Mouse (Mus musculus) mature B cell (primary cell): ENCODE data around the gene Ghsr.

ENCODE experiments used
- in situ Hi-C: fragments of 300-500 bp; cut with MboI; formaldehyde crosslinking; loops from 2 replicates; pipeline ENCODE4 v1.14.3; 2019

The Ghsr gene

DNA sequence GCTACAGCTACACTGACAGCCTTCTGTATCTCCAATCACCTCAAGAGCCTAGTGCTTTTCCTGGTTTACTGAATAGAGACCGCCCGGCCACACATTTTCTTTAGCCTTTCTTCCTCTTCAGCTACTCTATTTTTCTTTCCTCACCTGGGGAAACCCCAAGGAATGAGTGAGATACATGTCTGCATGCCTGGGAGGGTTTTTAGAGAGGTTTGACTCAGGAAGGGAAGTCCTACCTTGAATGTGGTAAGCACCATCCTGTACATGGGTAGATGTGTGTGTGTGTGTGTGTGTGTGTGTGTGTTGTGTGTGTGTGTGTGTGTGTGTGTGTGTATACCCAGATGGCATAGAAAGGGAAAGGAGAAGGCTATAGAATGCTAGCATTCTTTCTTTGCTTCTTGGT, 40.1 kb downstream of the Ghsr start:
- in situ Hi-C loops: no loop called here

DNA sequence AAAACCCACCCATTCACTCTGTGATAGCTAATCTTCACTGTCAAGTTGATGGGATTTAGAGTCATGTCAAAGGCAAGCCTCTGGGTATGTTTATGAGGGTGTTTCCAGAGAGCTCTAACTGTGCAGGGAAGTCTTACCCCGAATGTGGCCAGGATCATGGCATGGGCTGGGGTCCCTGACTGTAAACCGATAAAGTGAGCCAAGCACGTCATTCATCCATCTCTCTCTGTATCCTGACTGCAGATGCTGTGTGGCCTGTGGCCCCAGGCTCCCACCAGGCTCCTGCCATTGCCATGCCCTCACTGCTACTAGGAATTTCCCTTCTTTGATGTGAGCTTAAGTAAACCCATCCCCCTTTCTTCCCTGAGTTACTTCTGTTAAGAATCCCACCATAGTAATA, 42.4 kb downstream of the Ghsr start:
- in situ Hi-C loops: no loop called here

DNA sequence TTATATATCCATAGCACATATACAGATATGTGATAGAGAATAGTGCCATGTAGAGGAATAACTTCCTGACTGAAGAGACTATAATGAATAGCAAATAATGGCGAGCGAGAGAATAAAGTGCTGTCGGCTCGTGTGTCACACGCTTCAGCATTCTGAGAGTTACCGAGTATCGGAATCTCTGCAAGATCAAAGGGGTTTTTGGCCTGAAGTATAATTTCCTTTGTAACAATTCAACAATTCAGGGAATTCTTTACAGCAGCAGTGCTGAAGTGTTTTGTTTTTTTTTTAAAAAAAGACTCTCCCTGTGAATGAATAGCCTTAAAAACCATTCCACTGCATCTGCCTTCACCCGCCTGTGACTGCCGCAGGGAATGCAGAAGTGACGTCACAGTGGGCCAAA, 45.6 kb downstream of the Ghsr start:
- in situ Hi-C loops: no loop called here

DNA sequence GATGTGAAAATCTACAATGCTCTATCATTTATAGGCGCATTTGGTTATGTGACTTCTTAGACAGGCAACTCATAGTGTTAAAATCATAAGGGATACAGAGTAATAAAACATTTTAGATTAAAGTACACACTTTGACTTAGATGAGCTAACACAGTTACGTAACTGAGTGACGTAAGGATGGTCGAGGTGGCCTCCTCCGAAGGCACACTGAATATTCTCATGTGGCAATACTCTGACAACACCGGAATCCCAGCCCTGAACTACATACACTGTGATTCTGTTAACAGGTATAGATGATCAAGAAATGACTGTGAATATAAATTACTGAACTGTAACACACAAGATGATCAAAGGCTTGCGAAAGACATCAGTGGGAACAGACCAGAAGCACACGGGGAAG, 47.5 kb downstream of the Ghsr start:
- in situ Hi-C loops: no loop called here

DNA sequence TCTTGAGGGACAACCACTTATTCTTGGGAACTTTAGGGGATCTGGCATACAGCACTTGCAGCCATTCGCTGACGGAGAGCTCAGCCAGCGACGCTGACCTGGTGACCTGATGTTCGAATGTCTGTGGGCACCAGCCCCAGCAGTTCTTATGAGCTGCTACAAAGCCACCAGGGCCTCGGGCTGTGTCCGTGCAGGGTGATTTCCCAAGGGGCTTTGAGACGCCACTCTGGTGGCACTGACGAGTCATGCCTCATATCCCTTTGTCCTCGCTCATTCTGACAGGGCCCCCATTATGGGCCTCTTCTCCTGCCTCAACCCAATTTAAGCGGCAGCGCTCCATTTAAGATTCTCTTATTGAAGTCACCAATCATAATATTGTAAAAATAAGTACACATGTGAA, 50.8 kb downstream of the Ghsr start:
- in situ Hi-C loops: no loop called here

DNA sequence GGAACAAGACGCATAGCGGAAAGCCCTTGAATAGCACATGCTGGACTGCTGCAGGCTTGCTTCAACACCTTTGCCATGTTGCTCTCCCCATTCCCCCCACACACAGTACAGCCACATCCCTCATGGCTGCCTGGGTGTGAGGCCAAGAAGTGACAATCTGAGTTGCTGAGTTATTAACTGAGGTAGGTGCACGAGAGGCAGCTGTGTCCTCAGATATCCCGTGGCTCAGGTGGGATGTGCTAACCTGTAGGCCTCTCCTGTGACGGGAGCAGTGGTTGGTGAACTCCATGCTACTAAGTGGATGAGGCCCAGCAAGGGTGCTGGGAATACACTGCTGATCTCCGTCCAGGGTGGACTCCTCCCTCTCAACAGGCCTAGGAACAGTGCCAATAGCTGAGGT, 51.4 kb downstream of the Ghsr start:
- in situ Hi-C loops: no loop called here

DNA sequence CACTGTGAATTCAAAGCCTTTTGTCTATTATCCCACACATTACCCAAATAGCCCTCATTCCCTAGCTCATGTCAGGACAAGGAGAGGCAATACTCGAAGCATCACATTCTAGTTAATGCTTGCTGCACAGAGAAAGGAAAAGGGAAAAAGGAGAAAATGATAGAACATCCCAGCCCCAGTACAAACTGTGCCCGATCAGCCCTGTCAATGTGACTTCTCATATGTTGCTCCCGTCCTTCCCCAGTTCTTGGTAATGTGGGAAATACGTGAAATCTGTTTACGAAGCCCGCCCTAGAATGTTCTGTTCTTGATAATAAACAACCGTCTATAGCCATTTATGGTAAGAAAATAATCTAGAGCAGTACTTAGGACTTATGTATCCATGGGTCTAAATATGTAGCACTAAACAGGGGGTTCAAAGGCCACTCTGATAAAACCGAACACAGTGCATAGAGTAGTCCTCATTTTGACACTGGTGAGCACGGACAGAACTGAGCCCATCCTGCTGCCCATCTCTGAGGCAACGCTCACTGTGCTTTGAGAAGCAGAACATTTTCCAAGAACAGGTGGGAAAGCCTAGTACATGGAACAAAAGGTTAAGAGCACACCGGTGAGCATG, 53.0 kb downstream of the Ghsr start:
- in situ Hi-C loops: no loop called here

DNA sequence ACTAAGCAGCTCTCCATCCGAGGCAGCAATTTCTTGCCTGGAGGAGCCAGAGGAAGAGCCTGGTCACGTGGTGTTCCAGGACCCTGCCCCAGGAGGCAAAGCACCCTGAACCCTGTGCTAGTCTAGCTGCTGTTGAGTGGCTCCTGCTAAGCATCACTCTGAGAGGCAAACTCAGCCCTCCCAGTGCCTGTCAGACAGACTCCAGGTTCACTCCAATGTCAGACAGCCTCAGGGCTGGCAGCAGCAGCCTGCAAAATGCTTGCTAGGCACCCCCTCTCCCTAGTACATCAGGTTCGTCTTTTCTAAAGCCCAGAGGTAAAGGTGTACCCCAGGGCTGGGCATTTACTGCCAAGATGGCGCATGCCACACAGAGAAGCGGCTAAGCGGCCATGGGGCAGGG, 56.3 kb downstream of the Ghsr start:
- in situ Hi-C loops: no loop called here
